Mouse (Mus musculus): ENCODE results near the gene Zfp592. TPM values are rescaled to one million over a fixed set of nuclear protein-coding genes. Genes with fewer than 3 reads are reported as not detected.

Zfp592 gene
- polyA plus RNA-seq (2012; rRNA removed): 13.4 and 21.8 TPM in 2 replicates

- WGBS: under 1% methylated on average over 84 of the region's 102 CpGs
- Histone ChIP-seq H3K4me3 (ENCODE audit: low read depth, low read length) (peak within 1 kb of the TSS; percentile 76), H3K27me3 (ENCODE audit: control insufficient read depth, insufficient read depth, low read length) (no peaks in the 10 kb centered on the region), H3K36me3 (ENCODE audit: control insufficient read depth, insufficient read depth, low read length) (no peaks in the 10 kb centered on the region), H3K4me1 (ENCODE audit: control insufficient read depth, insufficient read depth, insufficient read length, low read length) (peaks cover 22% of the 10 kb centered on the region; the same call in 1 of the 2 replicates), H3K27ac (ENCODE audit: insufficient read depth, low read depth, low read length) (peak within 1 kb of the TSS; percentile 96)
- TF ChIP-seq CTCF (IDR thresholded peaks at IDR 0.05; ENCODE audit: extremely low read depth, insufficient read length, insufficient replicate concordance, low read depth, low read length) (no peak), POLR2A (IDR thresholded peaks at IDR 0.05; ENCODE audit: low read depth, low read length) (peak; percentile 37)
Measured at GRCm38 (mm10) chr7:80992980-80993833, at the start of gene Zfp592. Zfp592 (plus strand) TSS chr7:80993681.

GRCm38 (mm10) chr7:80947445-80948350, 45.8 kb upstream of the Zfp592 start, which contains the start of gene Sec11a:
Sec11a (minus strand) TSS chr7:80947780.
- peak within 1 kb of the TSS; percentile 92 for H3K27ac ChIP-seq (ENCODE audit: insufficient read depth, low read depth, low read length)
- TF ChIP-seq CTCF (IDR thresholded peaks at IDR 0.05; ENCODE audit: extremely low read depth, insufficient read length, insufficient replicate concordance, low read depth, low read length): no peak
- TF ChIP-seq POLR2A (IDR thresholded peaks at IDR 0.05; ENCODE audit: low read depth, low read length): peak; percentile 83
- H3K36me3 ChIP-seq (ENCODE audit: control insufficient read depth, insufficient read depth, low read length): no peaks in the 10 kb centered on the region
- H3K4me3 ChIP-seq (ENCODE audit: low read depth, low read length): peak within 1 kb of the TSS; percentile 84
- no peaks in the 10 kb centered on the region for H3K27me3 ChIP-seq (ENCODE audit: control insufficient read depth, insufficient read depth, low read length)
- WGBS: 2% methylated on average over 44 of the region's 44 CpGs
- H3K4me1 ChIP-seq (ENCODE audit: control insufficient read depth, insufficient read depth, insufficient read length, low read length): peaks cover 13% of the 10 kb centered on the region

GRCm38 (mm10) chr7:80951461-80951860, 42.0 kb upstream of the Zfp592 start:
- WGBS: 39% methylated on average over 4 of the region's 4 CpGs
- Histone ChIP-seq H3K27me3 (ENCODE audit: control insufficient read depth, insufficient read depth, low read length) (no peaks in the 10 kb centered on the region), H3K27ac (ENCODE audit: insufficient read depth, low read depth, low read length) (peak overlapping the region; percentile 50; the same call in 1 of the 2 replicates), H3K4me3 (ENCODE audit: low read depth, low read length) (no peak overlapping the region), H3K36me3 (ENCODE audit: control insufficient read depth, insufficient read depth, low read length) (no peaks in the 10 kb centered on the region), H3K4me1 (ENCODE audit: control insufficient read depth, insufficient read depth, insufficient read length, low read length) (peaks cover 11% of the 10 kb centered on the region; the same call in 1 of the 2 replicates)
- TF ChIP-seq CTCF (IDR thresholded peaks at IDR 0.05; ENCODE audit: extremely low read depth, insufficient read length, insufficient replicate concordance, low read depth, low read length): no peak
- TF ChIP-seq POLR2A (IDR thresholded peaks at IDR 0.05; ENCODE audit: low read depth, low read length): no peak

- Histone ChIP-seq H3K27ac (ENCODE audit: insufficient read depth, low read depth, low read length) (0 out of 2 replicates have a peak overlapping the region, but pooled peaks have one; percentile 19), H3K27me3 (ENCODE audit: control insufficient read depth, insufficient read depth, low read length) (no peaks in the 10 kb centered on the region), H3K36me3 (ENCODE audit: control insufficient read depth, insufficient read depth, low read length) (no peaks in the 10 kb centered on the region), H3K4me3 (ENCODE audit: low read depth, low read length) (no peak overlapping the region), H3K4me1 (ENCODE audit: control insufficient read depth, insufficient read depth, insufficient read length, low read length) (peaks cover 11% of the 10 kb centered on the region; the same call in 1 of the 2 replicates)
- 29% methylated on average over 3 of the region's 3 CpGs for WGBS
- no peak for TF ChIP-seq POLR2A (IDR thresholded peaks at IDR 0.05; ENCODE audit: low read depth, low read length)
Measured at GRCm38 (mm10) chr7:80952140-80952539, 41.3 kb upstream of the Zfp592 start.

- Histone ChIP-seq H3K4me1 (ENCODE audit: control insufficient read depth, insufficient read depth, insufficient read length, low read length) (peaks cover 11% of the 10 kb centered on the region; the same call in 1 of the 2 replicates), H3K27me3 (ENCODE audit: control insufficient read depth, insufficient read depth, low read length) (no peaks in the 10 kb centered on the region), H3K36me3 (ENCODE audit: control insufficient read depth, insufficient read depth, low read length) (no peaks in the 10 kb centered on the region), H3K27ac (ENCODE audit: insufficient read depth, low read depth, low read length) (no peak overlapping the region), H3K4me3 (ENCODE audit: low read depth, low read length) (no peak overlapping the region)
- WGBS: 96% methylated on average over 2 of the region's 2 CpGs
- no peak for TF ChIP-seq CTCF (IDR thresholded peaks at IDR 0.05; ENCODE audit: extremely low read depth, insufficient read length, insufficient replicate concordance, low read depth, low read length)
- TF ChIP-seq POLR2A (IDR thresholded peaks at IDR 0.05; ENCODE audit: low read depth, low read length): no peak
Measured at GRCm38 (mm10) chr7:80954251-80954650, 39.2 kb upstream of the Zfp592 start.

- Histone ChIP-seq H3K36me3 (ENCODE audit: control insufficient read depth, insufficient read depth, low read length) (no peaks in the 10 kb centered on the region), H3K27ac (ENCODE audit: insufficient read depth, low read depth, low read length) (no peak overlapping the region), H3K27me3 (ENCODE audit: control insufficient read depth, insufficient read depth, low read length) (no peaks in the 10 kb centered on the region), H3K4me3 (ENCODE audit: low read depth, low read length) (no peak overlapping the region), H3K4me1 (ENCODE audit: control insufficient read depth, insufficient read depth, insufficient read length, low read length) (peaks cover 8% of the 10 kb centered on the region; the same call in 1 of the 2 replicates)
- 90% methylated on average over 2 of the region's 2 CpGs for WGBS
- TF ChIP-seq CTCF (IDR thresholded peaks at IDR 0.05; ENCODE audit: extremely low read depth, insufficient read length, insufficient replicate concordance, low read depth, low read length) (no peak), POLR2A (IDR thresholded peaks at IDR 0.05; ENCODE audit: low read depth, low read length) (no peak)
Measured at GRCm38 (mm10) chr7:80956891-80957290, 36.6 kb upstream of the Zfp592 start.

Data from small intestine, adult 2 months (tissue).